Mouse (Mus musculus) G1E (cell line): ENCODE measurements around the gene Pbrm1. TPM values are rescaled to one million over a fixed set of nuclear protein-coding genes. Genes with fewer than 3 reads are reported as not detected.

Source experiments
- ATAC-seq: 2 replicates; pipeline ENCODE4 v1.8.0; 2016; ENCODE audit warnings: mild to moderate bottlenecking; ENCODE audit not compliant: insufficient number of reproducible peaks, poor library complexity, low FRiP score, severe bottlenecking; ENCODE audit errors: extremely low read depth
- DNase-seq: peaks from one replicate; pipeline ENCODE4 v3.0.0; 2012; ENCODE audit warnings: low spot score
- H3K27me3 ChIP-seq: 2 replicates; pipeline ENCODE4 v1.6.1; 2012; ENCODE audit warnings: mild to moderate bottlenecking, low read length, inconsistent platforms; ENCODE audit not compliant: insufficient read depth
- H3K36me3 ChIP-seq: replicated peaks from 2 replicates; pipeline ENCODE3; 2012; ENCODE audit warnings: mild to moderate bottlenecking, inconsistent platforms
- H3K4me1 ChIP-seq: 2 replicates; pipeline ENCODE4 v1.6.1; 2012; ENCODE audit warnings: low read depth, low read length, inconsistent platforms, mixed read lengths; ENCODE audit not compliant: insufficient read depth
- H3K4me3 ChIP-seq: 2 replicates; pipeline ENCODE4 v1.5.1; 2012; ENCODE audit warnings: low read depth, mild to moderate bottlenecking, inconsistent platforms, low read length, moderate library complexity, mixed read lengths
- H3K9me3 ChIP-seq: replicated peaks from 2 replicates; pipeline ENCODE4 v1.6.1; 2012; ENCODE audit warnings: inconsistent platforms
- CTCF ChIP-seq: IDR thresholded peaks from 2 replicates; pipeline ENCODE4 v1.5.1; 2012; ENCODE audit warnings: low read depth, low read length, inconsistent platforms, mixed read lengths
- GATA1 ChIP-seq: IDR thresholded peaks from 2 replicates; pipeline ENCODE4 v1.6.1; 2012; ENCODE audit warnings: borderline replicate concordance, low read length, inconsistent platforms, mixed read lengths
- GATA2 ChIP-seq: IDR thresholded peaks from 2 replicates; pipeline ENCODE4 v1.6.1; 2012; ENCODE audit warnings: low read depth, low read length, inconsistent platforms, borderline replicate concordance
- POLR2AphosphoS5 ChIP-seq: IDR thresholded peaks from 2 replicates; pipeline ENCODE4 v1.6.1; 2012; ENCODE audit warnings: low read depth, low read length, inconsistent platforms; ENCODE audit not compliant: insufficient replicate concordance
- TAL1 ChIP-seq: conservative IDR thresholded peaks from 2 replicates; pipeline ENCODE4 v1.6.1; 2012; ENCODE audit warnings: low read depth, low read length, inconsistent platforms, mixed read lengths
- polyA plus RNA-seq: library from polyadenylated mRNA; stranded (reverse); fragments of >175 nt; gene quantifications from 2 replicates; pipeline ENCODE4 v1.2.3, GENCODE M21; 2012
- total RNA-seq, 2 experiments: library from RNA; stranded (forward) in 1 of 2; stranded (reverse) in 1 of 2; fragments of 200-1000 nt in 1 of 2; fragments of >200 nt in 1 of 2; fragmentation: Nextera tagmentation in 1 of 2; gene quantifications; 2 replicates each; pipeline ENCODE4 v1.2.3; 2014 to 2017

The Pbrm1 gene
- total and polyA plus RNA-seq, 3 experiments: 15.3 to 168 (median 61.2) TPM

GRCm38 (mm10) chr14:31160196-31161150 is 141.5 kb downstream of the Pbrm1 start:
- Histone ChIP-seq H3K4me3 (peak overlapping the region; percentile 20; the same call in 1 of the 2 replicates), H3K36me3 (no peaks in the 10 kb centered on the region), H3K4me1 (peaks cover 16% of the 10 kb centered on the region), H3K27me3 (peaks cover 88% of the 10 kb centered on the region), H3K9me3 (no peaks in the 10 kb centered on the region)
- TF ChIP-seq GATA1 (no peak), GATA2 (no peak), POLR2AphosphoS5 (no peak)
- ATAC-seq: no peak
- DNase-seq: no peak

- no peak; the same call in 1 of the 2 replicates for ATAC-seq
- TF ChIP-seq CTCF: no peak
- no peak for TF ChIP-seq POLR2AphosphoS5
- no peak for TF ChIP-seq GATA2
- no peak for TF ChIP-seq TAL1
- TF ChIP-seq GATA1: no peak
- Histone ChIP-seq H3K4me1 (peaks cover 20% of the 10 kb centered on the region), H3K9me3 (no peaks in the 10 kb centered on the region), H3K27me3 (peaks cover 88% of the 10 kb centered on the region), H3K4me3 (no peak overlapping the region), H3K36me3 (no peaks in the 10 kb centered on the region)
- DNase-seq: no peak
Observed at GRCm38 (mm10) chr14:31161191-31161590, 142.3 kb downstream of the Pbrm1 start.

DNA sequence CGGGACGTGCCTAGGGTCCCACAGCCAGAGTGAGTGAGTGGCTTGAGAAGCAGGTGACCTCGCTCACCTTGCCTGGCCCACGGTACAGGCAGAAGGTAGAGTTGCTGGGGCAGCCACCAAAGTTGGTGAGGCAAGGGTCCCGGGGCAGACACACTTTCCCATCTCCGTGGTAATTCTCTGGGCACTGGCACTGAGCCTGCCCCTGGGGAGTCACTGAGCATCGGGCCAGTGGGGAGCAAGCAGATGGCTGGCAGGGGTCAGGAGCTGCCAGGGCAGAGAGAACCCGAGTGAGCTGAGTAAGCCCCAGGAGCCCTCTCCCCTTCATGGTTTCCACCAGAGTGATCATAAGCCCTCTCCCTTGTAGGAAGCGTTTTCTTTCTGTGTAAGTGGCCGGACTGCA is 142.7 kb downstream of the Pbrm1 start:
- TF ChIP-seq GATA2 (no peak), GATA1 (no peak), POLR2AphosphoS5 (no peak), TAL1 (no peak)
- Histone ChIP-seq H3K36me3 (no peaks in the 10 kb centered on the region), H3K27me3 (peaks cover 90% of the 10 kb centered on the region), H3K4me3 (no peak overlapping the region), H3K9me3 (no peaks in the 10 kb centered on the region), H3K4me1 (peaks cover 24% of the 10 kb centered on the region)
- no peak for ATAC-seq
- no peak for DNase-seq

DNA sequence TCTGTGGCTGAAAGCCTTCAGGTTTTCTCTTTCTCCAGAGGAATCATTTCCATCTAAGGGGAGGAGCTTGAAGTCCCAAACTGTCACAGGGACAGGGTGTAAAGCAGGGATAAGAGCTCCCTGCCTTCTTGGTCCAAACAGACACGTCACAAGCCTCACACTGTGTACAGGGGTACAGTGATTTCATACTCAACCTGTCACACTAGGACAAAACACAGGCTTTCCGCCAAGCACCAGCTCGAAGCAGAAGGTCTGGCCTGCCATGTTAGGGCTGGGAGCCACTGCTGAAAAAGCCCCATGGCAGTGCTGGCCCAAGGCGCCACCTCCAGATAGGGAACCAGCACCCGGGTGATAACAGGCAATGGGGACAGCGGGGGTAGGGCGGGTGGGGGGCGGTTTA is 145.1 kb downstream of the Pbrm1 start:
- ATAC-seq (no peak), DNase-seq (no peak)
- Histone ChIP-seq H3K9me3 (no peaks in the 10 kb centered on the region), H3K27me3 (peaks cover 88% of the 10 kb centered on the region), H3K4me1 (peaks cover 37% of the 10 kb centered on the region), H3K4me3 (no peak overlapping the region), H3K36me3 (no peaks in the 10 kb centered on the region)
- no peak for TF ChIP-seq TAL1
- no peak for TF ChIP-seq CTCF
- TF ChIP-seq GATA2: no peak
- no peak for TF ChIP-seq POLR2AphosphoS5
- no peak for TF ChIP-seq GATA1

GRCm38 (mm10) chr14:31165010-31165409 is 146.1 kb downstream of the Pbrm1 start:
- Histone ChIP-seq H3K4me3 (no peak overlapping the region), H3K27me3 (peaks cover 79% of the 10 kb centered on the region), H3K4me1 (peaks cover 46% of the 10 kb centered on the region), H3K9me3 (no peaks in the 10 kb centered on the region), H3K36me3 (peaks cover 1% of the 10 kb centered on the region)
- no peak for TF ChIP-seq CTCF
- no peak for TF ChIP-seq GATA1
- no peak for TF ChIP-seq GATA2
- TF ChIP-seq POLR2AphosphoS5: no peak
- TF ChIP-seq TAL1: no peak
- ATAC-seq: no peak
- DNase-seq: no peak

DNA sequence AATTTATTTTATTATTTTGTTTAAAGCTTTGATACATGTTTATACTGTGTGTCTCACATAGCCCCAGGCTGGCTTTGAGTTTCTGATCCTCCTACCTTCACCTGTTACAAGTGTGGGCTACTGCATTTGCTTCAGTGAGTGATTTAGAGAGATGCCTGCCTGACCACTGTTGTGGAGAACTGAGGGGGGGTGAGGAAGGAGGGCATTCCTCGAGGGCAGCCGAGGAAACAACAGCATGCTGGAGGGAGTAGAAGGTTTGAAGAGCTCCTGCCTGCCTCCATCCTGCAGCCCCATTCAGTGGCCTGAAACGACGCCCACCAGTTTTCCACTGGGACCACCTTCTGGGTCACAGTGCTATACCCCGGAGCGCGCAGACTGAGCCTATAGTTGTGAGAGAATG is 146.5 kb downstream of the Pbrm1 start:
- DNase-seq (no peak), ATAC-seq (no peak)
- peaks cover 46% of the 10 kb centered on the region for H3K4me1 ChIP-seq
- TF ChIP-seq CTCF: no peak
- TF ChIP-seq GATA1: no peak
- TF ChIP-seq POLR2AphosphoS5: no peak
- TF ChIP-seq TAL1: no peak
- peaks cover 74% of the 10 kb centered on the region for H3K27me3 ChIP-seq
- H3K4me3 ChIP-seq: no peak overlapping the region
- no peaks in the 10 kb centered on the region for H3K9me3 ChIP-seq
- peaks cover 6% of the 10 kb centered on the region for H3K36me3 ChIP-seq
